Mouse (Mus musculus): ENCODE measurements around the gene F12. TPM values are rescaled to one million over a fixed set of nuclear protein-coding genes. Genes with fewer than 3 reads are reported as not detected.
A peak's percentile ranks its signal among the peaks of the same experiment; 100 is the strongest.

Gene F12
- not detected for total RNA-seq (2021)
- long read RNA-seq, experiment 1: 0 reads
- long read RNA-seq, experiment 2: 0 reads

DNA sequence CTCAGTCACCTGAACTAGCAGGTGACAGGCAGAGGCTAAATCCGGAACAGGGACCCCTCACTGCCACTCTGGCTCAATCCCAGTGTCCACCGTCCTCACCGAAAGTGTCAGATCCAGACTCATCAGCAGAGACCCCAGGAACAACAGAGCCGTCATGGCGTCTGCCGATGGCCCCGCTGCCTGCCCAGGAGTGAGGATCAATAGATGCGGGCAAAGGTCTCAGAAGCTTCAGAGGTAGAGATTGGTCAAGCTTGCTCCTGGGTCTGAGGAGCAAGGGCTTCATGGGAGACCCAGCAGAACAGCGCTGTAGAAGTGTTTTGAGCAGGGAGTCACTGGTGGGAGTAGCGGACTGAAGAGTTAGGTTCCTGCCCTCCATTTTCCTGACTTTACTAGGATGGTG is at the start of gene F12:
F12 (minus strand) TSS at position 181 of the 400 bp plus-strand sequence.
- DNase-seq: no peak
- intact Hi-C loops (cut with DNase I; ENCODE audit: low total_unique reads): no loop called here

DNA sequence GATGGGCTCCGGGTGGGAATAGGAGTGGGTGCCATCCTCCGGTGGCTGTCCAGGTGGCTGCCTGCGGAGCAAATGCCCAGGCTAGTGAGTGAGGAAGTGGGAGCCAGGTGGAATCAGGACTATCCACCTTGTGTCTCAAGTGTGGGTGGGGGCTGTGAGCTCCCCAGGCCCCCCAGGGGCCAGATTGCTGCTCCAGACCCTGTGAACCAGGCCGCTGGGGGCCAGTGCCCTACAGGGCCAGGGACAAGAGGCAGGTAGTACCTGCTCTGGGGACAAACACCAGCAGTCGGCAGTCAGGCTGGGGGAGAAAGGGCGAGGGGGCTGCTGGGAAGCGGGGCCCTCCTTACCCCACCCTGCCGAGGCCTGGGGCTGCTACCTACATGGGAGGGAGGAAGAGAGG is 49.7 kb upstream of the F12 start:
- intact Hi-C loops (cut with DNase I; ENCODE audit: low total_unique reads): loop anchor here (5.0 kb wide), 1 partner anchor 36 kb away; the partner anchor contains the start of gene Pdlim7
- DNase-seq: no peak

DNA sequence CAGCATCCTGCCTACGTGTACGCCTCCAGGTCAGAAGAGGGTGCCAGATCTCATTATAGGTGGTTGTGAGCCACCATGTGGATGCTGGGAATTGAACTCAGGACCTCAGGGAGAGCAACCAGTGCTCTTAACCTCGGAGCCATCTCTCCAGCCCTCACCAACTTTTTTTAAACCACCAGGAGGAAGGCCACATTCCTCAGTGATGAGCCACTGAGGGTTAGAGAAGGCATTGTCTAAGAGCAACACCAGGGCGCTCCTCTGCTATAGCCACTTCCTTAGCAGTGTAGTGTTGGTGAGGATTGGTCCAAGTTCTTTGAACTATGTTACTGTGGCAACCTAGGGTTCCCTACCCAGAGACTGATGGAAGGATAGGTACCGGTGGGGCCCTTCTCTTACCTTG is 49.2 kb upstream of the F12 start:
- intact Hi-C loops (cut with DNase I; ENCODE audit: low total_unique reads): loop anchor here (5.0 kb wide), 1 partner anchor 37 kb away; the partner anchor contains the start of gene Pdlim7
- no peak for DNase-seq

DNA sequence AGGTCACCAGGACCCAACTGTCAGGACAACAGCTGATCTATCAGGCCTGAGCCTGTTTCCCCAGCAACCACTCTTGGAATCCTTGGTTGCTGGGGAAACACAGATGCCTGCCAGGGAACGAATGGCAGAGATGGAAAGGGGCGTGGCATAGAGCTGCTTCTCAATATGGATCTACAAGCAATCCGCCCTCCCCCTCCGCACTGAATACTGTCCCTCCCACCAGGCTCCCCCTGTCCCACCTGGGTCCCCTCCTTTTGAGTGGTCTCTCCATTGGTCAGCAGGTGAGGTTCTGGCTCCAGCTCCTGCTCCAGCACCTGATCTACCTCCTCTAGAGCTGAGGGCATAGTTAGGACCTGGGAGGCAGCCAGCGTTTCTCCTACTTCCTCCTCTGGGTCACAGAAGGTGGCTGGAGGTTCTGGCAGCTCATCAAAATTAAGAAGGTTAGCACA is 48.1 kb upstream of the F12 start:
- intact Hi-C loops (cut with DNase I; ENCODE audit: low total_unique reads): loop anchor here (5.0 kb wide), 1 partner anchor 38 kb away; the partner anchor contains the start of gene Pdlim7
- no peak for DNase-seq

DNA sequence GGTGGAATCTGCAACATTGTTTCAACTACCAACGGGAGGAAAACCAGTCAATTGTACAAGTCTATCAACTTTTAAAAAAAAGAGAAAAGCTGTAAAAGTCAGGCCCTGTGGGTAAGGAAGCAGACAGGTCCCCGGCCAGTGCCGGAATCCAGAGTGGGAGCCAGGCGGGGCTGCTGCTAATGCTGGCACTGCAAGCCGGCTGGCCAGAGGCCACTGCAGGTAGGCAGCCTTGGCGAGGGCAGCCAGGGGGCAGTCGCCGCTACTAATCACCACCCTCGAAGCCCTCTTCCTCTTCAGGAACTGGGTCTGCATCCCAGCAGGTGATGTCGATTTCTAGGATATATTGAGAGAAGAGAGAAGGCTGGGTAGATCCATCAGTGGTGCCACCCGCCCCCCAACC is 47.4 kb upstream of the F12 start:
- intact Hi-C loops (cut with DNase I; ENCODE audit: low total_unique reads): no loop called here

DNA sequence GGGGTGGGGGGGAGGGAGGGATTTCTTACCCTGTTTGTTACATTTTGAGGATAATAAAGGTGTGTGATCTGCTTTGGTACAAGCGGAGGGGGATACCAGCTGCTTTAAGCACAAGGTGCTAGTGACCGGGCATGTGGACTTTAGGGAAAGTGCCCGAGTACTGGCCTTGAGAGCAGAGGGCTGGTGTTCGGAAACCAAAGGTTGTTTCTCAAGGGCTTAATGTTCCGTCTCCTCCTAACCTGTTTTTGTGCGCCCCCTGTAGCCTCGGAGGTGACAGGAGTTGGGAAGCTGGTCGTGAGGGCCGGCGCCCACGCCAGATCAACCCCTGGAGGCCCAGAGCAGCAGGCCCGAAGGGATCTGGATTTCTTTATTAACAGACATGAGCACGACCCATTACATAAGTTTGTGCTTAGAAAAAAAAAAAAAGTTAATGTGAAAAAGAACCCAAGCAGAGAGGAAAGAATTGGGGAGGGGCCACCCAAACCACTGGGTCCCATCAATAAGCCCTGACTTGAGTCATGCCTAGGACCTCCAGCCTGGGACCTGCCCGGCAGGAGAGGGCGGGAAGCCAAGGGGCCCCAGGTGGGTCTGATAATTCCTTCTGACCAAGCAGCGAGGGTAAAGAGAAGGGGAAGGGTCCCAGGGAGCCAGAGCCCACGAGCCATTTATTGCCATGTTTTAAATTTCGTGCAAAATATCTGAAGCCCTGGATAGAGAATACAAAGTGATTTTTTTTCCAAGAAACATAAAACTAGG is 46.7 kb upstream of the F12 start:
- no peak for DNase-seq

More for the DNA sequence above, 47.4 kb upstream of the F12 start:
- no peak for DNase-seq

DNA sequence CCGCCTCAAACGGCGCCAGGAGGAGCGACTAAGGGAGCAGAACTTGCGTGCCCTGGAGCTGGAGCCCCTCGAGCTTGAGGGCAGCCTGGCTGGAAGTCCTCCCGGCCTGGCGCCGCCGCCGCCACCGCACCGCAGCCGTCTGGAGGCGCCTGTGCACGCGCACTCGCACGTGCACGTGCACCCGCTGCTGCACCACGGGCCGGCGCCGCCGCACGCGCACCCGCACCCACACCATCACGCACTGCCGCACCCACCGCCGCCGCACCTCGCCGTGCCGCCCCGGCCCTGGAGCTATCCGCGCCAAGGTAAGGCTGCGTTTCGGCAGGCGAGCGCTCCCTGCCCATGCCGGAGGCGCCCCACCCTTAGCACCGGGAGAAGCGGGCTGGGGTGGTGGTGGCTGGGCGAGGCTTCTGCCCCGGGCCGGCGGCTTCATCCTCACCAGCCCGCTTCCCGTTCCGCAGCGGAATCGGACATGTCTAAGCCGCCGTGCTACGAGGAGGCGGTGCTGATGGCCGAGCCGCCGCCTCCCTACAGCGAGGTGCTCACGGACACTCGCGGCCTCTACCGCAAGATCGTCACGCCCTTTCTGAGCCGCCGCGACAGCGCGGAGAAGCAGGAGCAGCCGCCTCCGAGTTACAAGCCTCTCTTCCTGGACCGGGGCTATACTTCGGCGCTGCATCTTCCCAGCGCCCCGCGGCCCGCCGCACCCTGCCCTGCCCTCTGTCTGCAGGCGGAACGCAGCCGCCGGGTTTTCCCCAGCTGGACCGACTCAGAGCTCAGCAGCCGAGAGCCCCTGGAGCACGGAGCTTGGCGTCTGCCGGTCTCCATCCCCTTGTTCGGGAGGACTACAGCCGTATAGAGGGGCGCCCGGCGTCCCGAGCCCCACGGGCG is 45.8 kb upstream of the F12 start:
- intact Hi-C loops (cut with DNase I; ENCODE audit: low total_unique reads): no loop called here
- peak; percentile 58 for DNase-seq

More for the DNA sequence above, 46.7 kb upstream of the F12 start:
- intact Hi-C loops (cut with DNase I; ENCODE audit: low total_unique reads): no loop called here

DNA sequence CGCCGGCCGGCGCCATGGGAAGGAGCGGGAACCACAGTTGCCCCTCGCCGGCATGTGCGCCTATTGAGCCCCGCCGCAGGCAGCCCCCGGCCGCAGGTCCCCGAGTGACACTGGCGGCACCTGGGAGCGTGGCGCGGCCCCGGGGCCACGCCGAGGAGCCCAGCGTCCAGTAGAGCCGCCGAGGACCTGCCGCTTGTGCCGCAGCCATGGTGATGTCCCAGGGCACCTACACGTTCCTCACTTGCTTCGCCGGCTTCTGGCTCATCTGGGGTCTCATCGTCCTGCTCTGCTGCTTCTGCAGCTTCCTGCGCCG is 45.2 kb upstream of the F12 start:
- DNase-seq: no peak
- intact Hi-C loops (cut with DNase I; ENCODE audit: low total_unique reads): no loop called here

DNA sequence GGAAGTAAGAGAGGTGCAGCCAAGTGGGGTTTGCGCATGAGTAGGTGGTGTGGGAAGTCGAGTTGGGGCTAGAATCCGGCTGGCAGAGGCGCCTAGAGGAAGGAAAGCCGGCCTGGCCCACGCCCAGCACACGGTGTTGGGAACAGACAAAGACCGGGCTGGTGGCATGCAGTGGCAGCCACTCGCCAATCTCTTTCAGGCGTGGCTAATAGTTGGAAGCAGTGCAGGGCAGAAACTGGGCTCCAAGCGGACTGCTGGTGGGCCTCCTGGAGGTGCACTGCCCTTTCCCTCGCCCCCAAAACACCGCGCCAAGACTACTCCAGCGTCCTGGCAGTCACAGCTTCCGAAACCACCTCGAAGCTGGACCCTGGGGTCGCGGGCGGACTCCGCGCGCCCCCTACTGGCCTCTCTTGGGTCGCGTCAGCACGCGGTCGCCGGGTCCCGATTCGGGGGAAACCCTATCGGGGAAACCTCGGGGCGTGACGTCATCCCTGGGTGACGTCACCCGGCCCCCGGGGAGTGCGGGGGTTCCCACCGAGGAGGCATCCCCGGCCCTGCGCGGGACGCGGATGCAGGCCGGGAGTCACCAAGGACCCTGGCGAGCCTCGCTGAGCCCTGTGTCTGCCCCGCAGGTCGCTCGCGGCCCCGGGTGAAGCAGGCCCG is 44.7 kb upstream of the F12 start:
- intact Hi-C loops (cut with DNase I; ENCODE audit: low total_unique reads): no loop called here
- DNase-seq: peak; percentile 84

DNA sequence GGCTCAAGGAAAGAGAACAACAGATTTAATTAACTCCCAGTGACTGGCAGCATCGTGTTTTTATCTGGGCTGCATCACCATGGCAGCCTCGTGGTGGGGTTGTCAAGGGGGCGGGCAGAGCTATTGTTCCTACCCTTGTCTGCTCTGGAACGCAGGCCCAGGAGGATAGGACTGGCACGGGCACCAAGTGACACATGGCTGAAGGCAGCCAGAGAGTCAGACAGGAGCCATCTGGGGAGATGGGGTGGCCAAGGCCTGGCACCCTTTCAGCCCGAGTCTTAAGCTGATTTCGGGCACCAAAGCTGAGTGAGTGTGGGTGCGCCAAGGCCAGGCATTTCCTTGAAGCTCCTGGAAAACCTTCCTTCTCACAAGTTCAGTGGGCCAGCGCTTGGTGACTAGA is 43.8 kb upstream of the F12 start:
- intact Hi-C loops (cut with DNase I; ENCODE audit: low total_unique reads): no loop called here
- no peak for DNase-seq

DNA sequence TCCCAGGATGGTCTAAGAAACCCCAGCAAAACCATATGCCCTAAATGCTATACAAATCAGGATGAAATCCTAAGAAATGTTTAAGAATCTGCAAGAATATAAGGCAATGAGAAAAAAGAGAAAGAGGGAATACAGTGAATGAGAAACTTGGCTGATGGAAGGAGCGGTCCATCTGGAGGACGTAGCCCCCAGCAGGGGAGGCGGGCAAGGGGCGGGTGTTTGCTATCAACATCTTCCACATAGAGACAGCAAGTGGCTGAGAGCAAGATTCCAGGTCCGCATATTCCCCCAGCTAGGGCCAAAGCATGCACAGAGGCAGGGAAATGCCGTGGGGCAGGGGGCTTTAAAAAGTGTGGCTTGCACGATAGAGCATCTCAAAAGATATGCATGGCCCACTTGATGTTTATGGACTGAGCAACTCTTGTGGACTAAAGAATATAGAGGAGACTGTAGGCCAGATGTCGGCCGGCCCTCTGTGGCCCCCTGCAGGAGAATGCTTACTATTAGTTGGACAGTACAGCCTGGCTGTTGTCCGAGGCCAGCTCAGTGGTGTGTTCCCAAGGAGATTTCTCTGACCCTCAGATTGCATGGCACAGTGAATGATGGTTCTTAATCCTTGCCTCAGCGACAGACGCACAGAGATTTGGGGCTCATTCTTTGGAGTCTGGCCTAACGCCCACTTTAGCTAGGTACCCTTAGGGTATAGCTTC is 42.4 kb upstream of the F12 start:
- intact Hi-C loops (cut with DNase I; ENCODE audit: low total_unique reads): loop anchor here (2.0 kb wide), 1 partner anchor 48 kb away; no protein-coding TSS in a partner anchor
- peak; percentile 63 for DNase-seq

DNA sequence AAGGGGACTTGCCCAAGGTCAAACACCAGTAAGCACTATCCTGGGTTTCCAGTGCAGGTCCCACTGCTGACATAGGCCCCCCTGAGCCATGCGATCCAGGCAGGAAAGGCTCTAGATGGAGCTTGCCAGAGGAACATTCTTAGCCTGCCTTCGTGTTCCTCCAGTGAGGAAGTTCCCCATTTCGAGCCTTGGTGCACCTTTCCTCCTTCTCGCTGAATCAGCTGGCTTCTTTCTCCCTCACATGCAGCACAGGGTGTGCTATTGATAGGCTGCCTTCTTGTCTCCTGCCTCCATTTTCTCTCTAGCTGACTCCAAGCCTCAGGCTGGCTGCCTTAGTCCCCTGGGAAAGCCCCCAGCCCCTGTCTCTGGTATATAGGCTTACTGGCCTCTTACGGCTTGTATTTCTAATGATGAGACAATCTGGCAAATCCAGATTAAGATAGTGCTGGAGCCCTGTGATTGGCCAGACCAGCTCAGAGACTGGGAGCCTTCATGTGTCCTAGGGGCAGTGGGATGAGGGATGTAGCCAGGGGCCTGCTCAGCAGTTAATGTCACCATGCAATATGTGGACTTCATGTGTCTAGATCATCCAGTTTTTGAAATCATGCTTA is 39.3 kb upstream of the F12 start:
- DNase-seq: no peak
- intact Hi-C loops (cut with DNase I; ENCODE audit: low total_unique reads): no loop called here

DNA sequence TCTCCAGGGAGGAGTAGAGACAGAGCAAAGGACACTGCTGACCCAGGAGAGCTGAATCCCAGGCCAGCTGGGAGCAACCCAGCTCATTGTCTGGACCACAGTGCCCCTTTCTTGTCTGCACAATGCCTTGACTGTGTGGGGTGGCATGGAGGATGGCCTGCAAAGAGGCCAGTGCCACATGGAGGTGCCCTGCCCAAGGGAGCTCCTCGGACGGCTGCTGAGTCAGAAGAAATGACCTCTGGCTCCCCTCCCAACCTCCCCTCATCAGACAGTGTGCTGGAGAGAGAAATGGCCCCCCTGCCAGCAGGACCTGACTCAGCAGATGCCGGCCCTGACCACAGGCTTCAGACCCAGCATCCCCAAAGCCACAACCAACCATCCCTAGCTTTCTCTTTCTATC is 38.6 kb upstream of the F12 start:
- DNase-seq: no peak
- intact Hi-C loops (cut with DNase I; ENCODE audit: low total_unique reads): no loop called here

DNA sequence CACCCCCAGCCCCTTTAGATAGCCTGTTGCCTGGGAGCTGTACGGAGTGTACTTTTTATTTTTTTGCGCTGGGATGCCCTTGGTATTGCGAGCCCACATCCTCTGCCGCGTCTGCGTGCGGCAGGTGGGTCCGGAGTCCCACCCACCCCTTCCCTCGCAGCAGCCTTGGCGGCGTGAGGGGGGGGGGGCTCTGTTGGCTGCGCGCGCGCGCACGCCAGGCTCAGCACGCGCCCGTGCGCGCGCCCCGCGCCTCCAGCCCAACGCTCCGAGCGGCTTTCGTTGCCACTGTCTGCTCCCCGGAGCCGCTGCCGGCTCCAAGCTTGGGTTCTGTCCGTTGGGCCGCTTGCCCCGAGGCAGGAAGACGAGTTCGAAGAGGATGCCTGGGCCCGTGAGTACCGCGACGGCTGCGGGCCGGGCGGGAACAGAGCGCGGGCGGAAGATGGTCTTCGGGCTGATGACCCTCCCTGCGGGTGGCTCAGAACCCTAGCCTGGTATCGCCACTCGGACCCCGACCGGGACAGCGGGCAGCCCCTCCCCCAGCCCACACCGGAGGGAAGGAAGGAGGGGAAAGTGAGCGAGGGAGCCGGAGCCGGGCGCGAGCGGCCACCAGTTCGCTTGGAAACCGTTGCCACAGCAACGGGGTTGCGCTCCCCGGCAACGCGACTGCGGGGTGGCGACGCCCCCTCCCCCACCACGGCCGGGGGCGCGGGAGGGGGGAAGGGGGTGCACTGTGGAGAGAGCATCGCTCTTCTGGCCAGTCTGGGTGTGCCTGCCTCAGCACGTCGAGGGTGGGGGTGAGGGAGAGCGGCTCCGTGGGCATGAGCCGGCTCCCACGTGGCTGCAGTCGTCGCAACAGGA is 37.7 kb upstream of the F12 start, which contains the start of gene Prr7:
Prr7 (plus strand) TSS at position 241 of the 858 bp plus-strand sequence.
- DNase-seq: peak; percentile 63
- intact Hi-C loops (cut with DNase I; ENCODE audit: low total_unique reads): no loop called here

DNA sequence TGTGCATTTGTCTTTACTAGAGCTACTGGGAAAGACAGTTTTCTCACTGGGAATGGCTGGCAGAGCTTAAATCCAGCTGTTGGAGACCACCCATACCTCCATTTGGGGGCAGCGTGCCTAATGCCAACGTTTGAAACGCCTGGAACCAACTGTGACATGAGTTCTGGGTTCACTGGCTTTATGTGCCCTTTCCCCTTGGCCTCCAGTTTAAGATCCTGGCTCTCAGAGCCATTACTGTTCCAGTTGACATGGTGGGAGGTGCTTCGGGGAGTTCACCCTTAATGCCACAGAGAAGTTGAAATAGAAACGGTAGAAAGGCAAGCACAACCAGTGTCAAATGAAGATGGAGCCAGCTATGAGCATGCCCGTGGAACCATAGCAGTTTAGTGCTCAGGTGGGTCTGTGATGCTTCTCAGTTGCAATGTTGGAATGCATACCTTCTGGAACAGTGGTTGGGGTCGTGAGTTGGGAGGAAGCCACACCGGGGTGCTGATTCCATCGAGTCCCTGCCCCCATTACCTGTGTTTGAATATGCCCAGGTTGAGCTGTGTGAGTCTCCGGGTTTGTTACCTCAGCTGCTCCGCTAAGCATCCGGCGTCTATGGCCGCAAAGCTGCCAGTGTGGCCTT is 36.9 kb upstream of the F12 start:
- intact Hi-C loops (cut with DNase I; ENCODE audit: low total_unique reads): no loop called here
- no peak for DNase-seq

DNA sequence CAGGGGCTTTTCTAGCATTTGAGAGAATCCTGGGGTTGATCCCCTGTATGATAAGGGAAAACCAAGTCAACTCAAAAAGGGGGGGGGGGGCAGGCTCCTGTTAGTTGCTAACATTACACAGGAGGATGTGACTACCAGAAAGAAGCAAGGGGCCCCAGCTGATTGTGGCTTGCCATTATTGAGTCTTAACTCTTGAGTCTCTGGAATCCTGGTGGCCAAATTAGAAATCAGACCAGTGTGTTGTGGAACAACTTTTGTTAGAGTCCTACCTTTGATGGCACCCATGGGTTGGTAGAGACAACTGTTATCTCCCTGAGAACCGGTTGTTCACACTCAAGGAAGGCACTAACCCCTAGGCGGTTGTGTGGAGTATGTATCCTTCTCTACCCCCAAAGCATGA is 36.4 kb upstream of the F12 start:
- DNase-seq: no peak
- intact Hi-C loops (cut with DNase I; ENCODE audit: low total_unique reads): no loop called here

DNA sequence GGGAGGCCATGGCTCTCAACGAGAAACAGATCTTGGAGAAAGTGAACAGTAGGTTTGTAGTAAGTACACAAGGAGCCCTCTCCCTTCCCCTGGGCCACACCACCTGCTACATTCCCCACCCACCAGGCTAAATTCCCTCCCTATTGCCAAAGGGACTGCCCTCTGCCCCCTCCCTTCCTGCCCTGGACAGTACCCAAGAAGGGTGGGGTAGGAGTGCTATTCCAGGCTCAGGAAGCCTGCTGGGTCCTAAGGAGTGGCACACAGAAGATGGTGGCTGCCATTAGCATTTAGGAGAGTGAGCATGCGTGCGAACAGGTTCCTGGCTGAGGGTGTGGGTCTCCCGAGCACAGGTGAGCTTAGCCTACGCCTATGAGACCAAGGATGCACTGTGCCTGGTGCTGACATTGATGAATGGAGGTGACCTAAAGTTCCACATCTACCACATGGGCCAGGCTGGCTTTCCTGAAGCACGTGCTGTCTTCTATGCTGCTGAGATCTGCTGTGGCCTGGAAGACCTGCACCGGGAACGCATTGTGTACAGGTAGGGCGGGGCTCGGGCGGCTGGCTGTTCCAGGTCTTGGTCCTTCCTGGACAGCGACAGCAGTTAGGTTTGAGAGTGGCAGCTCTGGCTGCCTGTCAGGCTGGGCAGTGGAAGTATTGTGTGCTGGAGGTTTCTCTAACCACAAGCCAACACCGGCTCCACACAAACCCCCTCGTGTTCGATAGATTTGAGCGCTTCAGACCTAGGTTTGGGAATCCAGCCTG is 25.4 kb upstream of the F12 start:
- DNase-seq: peak; percentile 35
- intact Hi-C loops (cut with DNase I; ENCODE audit: low total_unique reads): no loop called here
